Mouse (Mus musculus): ENCODE results near the gene Gm42906. TPM values are rescaled to one million over a fixed set of nuclear protein-coding genes. Genes with fewer than 3 reads are reported as not detected.

The Gm42906 gene
- polyA plus RNA-seq, 1 experiment: not detected

DNA sequence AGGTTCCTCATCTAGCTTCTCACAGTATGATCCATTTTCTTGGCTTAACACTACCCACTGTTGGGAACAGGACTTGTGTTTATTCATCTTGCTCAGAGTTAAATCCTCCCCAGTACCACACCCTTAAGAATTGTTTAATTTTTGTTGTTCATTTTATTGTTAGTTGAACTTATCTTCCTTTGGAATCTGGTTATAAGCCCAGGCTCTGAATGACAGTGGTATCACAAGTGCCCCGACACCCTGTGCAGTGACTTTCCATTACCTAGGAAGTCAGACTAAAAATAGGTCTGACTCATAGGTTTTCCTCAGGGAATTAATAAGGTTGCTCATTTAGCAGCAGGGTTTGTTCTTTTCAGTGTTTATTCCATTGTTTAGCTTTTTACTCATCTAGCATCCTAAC is 362.7 kb downstream of the Gm42906 start:
- H3K27ac ChIP-seq (ENCODE audit: insufficient read depth, low read length): peak overlapping the region; percentile 78; the same call in 1 of the 2 replicates
- peaks cover 2% of the 10 kb centered on the region for H3K4me1 ChIP-seq (ENCODE audit: control insufficient read depth, insufficient read depth, low read length)
- TF ChIP-seq CTCF (IDR thresholded peaks at IDR 0.05; ENCODE audit: extremely low read depth, insufficient read depth, low read length) (no peak), POLR2A (IDR thresholded peaks at IDR 0.05; ENCODE audit: extremely low read depth, insufficient read depth, low read length) (no peak)
- no peak overlapping the region for H3K4me3 ChIP-seq (ENCODE audit: insufficient read depth, low read length)

DNA sequence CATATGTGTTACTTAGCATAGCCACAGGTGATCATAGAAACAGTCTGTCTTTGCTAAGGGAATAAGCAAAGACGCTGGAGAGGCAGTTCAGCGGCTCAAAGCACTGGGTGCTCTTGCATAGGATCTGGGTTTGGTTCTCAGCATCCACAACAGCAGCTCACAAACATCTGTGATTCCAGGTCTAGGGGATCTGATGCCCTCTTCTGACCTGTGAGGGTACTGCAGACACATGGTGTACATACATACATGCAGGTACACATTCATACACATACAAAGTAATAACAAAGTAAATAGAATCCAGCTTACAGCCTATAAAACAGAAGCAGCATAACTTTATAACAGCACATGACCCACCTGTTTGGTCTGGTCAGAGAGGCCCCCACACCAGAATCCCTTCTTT is 366.0 kb downstream of the Gm42906 start:
- H3K4me1 ChIP-seq (ENCODE audit: control insufficient read depth, insufficient read depth, low read length): peaks cover 5% of the 10 kb centered on the region
- H3K4me3 ChIP-seq (ENCODE audit: insufficient read depth, low read length): no peak overlapping the region
- TF ChIP-seq POLR2A (IDR thresholded peaks at IDR 0.05; ENCODE audit: extremely low read depth, insufficient read depth, low read length) (no peak), CTCF (IDR thresholded peaks at IDR 0.05; ENCODE audit: extremely low read depth, insufficient read depth, low read length) (peak; percentile 12; the same call in 1 of the 2 replicates)
- H3K27ac ChIP-seq (ENCODE audit: insufficient read depth, low read length): no peak overlapping the region

DNA sequence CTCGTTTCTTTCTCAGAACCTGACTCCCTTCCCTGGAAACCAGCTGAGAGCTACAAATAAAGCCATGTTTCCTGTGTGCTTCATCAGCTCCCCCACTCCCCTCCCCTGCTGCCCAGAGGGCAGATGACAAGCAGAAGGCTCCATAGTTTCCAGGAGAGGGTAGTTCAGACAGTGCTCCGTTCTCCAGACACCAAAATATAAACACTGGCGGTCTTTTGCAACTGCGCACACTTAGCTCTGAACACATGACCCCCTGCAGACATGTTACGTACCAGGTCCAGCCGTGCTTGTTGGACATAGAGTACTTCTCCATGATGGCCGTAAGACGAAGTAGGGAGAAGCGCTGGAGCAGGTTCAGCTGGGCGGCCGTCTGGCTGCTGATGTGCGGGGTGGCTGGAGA is 367.5 kb downstream of the Gm42906 start:
- Histone ChIP-seq H3K27ac (ENCODE audit: insufficient read depth, low read length) (peak overlapping the region; percentile 0), H3K4me3 (ENCODE audit: insufficient read depth, low read length) (no peak overlapping the region), H3K4me1 (ENCODE audit: control insufficient read depth, insufficient read depth, low read length) (peaks cover 4% of the 10 kb centered on the region; the same call in 1 of the 2 replicates)
- TF ChIP-seq CTCF (IDR thresholded peaks at IDR 0.05; ENCODE audit: extremely low read depth, insufficient read depth, low read length) (no peak), POLR2A (IDR thresholded peaks at IDR 0.05; ENCODE audit: extremely low read depth, insufficient read depth, low read length) (no peak)

DNA sequence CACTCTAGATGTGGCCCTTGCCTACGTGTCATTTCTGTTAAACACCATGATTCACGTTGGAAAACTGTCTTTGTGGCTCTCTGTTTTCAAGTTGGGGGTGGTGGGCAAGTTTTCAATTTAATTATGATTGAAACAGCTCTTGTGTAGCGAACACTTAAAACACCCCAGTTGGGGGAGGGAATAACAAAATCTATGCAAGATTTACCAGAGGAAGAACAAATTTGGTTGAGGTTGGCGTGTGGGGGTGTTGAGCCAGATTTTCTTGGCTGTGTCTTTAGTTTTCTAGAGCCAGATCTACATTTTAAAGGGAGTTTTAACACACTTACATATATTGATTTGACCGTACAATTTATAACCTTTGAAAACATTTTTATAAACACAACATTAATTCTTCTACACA is 368.2 kb downstream of the Gm42906 start:
- no peak for TF ChIP-seq POLR2A (IDR thresholded peaks at IDR 0.05; ENCODE audit: extremely low read depth, insufficient read depth, low read length)
- no peak for TF ChIP-seq CTCF (IDR thresholded peaks at IDR 0.05; ENCODE audit: extremely low read depth, insufficient read depth, low read length)
- Histone ChIP-seq H3K4me1 (ENCODE audit: control insufficient read depth, insufficient read depth, low read length) (peaks cover 4% of the 10 kb centered on the region; the same call in 1 of the 2 replicates), H3K27ac (ENCODE audit: insufficient read depth, low read length) (peak overlapping the region; percentile 38; the same call in 1 of the 2 replicates), H3K4me3 (ENCODE audit: insufficient read depth, low read length) (no peak overlapping the region)

DNA sequence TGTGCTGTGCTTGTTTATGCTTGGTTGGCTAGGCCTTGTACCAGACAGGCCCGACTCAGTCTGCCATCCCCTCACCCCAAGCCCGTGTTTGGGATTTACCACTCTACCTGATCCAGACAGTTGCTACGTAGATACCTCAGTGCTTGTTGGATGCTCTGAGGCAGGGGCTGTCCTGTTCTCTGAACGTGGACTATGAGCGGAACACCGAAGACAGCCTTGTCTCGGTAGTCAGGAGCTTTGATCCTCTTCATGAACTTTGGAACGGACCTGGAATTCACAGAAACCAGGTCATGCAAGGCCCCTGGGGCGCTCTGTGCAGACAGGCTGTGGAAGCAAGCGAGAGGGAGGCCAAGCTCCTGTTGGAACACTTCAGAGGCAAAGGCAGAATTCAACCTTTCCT is 368.6 kb downstream of the Gm42906 start:
- TF ChIP-seq CTCF (IDR thresholded peaks at IDR 0.05; ENCODE audit: extremely low read depth, insufficient read depth, low read length) (no peak), POLR2A (IDR thresholded peaks at IDR 0.05; ENCODE audit: extremely low read depth, insufficient read depth, low read length) (no peak)
- Histone ChIP-seq H3K4me3 (ENCODE audit: insufficient read depth, low read length) (no peak overlapping the region), H3K4me1 (ENCODE audit: control insufficient read depth, insufficient read depth, low read length) (peaks cover 4% of the 10 kb centered on the region; the same call in 1 of the 2 replicates), H3K27ac (ENCODE audit: insufficient read depth, low read length) (peak overlapping the region; percentile 38; the same call in 1 of the 2 replicates)

DNA sequence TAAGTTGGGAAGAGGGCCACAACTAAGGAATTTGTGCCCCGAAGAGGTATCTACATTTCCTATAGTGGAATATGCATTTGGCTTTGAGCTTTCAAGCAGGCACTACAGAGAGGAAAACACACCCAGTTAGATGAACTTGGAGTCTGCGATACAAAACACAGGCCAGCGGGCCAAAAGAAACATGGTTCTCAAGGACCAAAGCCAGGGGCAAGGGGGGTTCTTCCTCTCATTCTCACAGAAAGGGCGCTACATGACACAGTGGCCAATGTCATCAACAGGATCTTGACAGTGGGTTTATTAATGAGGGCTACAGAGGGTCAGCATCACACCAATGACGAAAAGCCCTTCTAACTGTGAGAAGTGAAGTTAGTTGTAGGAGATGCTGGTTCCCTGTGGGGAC is 370.2 kb downstream of the Gm42906 start:
- no peak overlapping the region for H3K4me3 ChIP-seq (ENCODE audit: insufficient read depth, low read length)
- TF ChIP-seq CTCF (IDR thresholded peaks at IDR 0.05; ENCODE audit: extremely low read depth, insufficient read depth, low read length): no peak
- TF ChIP-seq POLR2A (IDR thresholded peaks at IDR 0.05; ENCODE audit: extremely low read depth, insufficient read depth, low read length): no peak
- no peak overlapping the region for H3K27ac ChIP-seq (ENCODE audit: insufficient read depth, low read length)
- peaks cover 5% of the 10 kb centered on the region for H3K4me1 ChIP-seq (ENCODE audit: control insufficient read depth, insufficient read depth, low read length)

DNA sequence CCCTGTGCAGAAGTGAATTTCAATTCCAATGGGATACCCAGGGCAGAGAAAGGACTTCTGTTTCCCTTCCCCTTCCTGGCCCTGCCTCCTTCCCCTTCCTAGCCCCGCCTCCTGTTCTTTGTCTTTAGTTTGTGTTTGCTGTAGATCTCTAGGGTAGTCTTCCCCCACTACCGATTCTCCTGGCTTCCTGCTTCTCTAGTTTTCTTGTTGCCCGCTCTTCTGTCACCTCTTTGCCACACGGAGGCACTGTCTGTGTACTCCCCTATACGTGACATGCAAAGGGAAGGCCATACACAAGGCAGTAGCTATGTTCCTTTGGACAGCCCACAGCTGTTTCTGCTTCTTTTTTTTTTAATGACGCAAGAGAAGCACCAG is 371.1 kb downstream of the Gm42906 start:
- peak overlapping the region; percentile 60; the same call in 1 of the 2 replicates for H3K27ac ChIP-seq (ENCODE audit: insufficient read depth, low read length)

DNA sequence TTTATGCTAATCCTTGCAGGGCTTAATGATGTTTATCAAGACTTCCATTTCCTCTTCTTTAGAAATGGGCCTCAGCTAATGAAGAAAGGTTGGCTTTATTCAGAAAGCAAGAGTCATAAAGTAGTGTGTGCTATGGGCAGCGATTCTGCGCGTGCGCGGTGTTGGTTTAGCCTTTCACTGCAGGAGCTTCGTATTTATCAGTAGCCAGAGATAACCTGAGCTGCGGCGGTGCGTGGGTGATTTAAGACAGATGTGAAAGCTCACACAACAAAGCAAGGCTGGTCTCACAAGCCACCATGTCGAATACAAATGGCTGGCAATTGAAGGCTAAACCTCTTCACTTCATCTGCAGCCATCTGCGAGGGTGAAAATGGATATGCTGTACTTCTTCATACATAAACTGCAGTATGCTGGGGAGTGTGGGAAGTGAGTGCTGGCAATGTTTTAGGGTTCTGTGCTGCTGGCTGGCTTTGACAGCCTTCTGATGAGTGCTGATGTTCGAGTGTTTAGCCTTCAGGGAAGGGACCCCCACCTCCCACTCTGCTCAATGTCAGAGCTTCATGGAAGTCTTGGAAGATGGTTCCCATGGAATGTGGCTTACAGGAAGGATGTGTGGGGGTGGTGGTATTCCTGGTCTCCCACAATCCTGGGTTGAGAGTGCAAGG is 371.6 kb downstream of the Gm42906 start:
- TF ChIP-seq POLR2A (IDR thresholded peaks at IDR 0.05; ENCODE audit: extremely low read depth, insufficient read depth, low read length) (no peak), CTCF (IDR thresholded peaks at IDR 0.05; ENCODE audit: extremely low read depth, insufficient read depth, low read length) (no peak)
- H3K4me1 ChIP-seq (ENCODE audit: control insufficient read depth, insufficient read depth, low read length): peaks cover 5% of the 10 kb centered on the region
- no peak overlapping the region for H3K27ac ChIP-seq (ENCODE audit: insufficient read depth, low read length)
- no peak overlapping the region for H3K4me3 ChIP-seq (ENCODE audit: insufficient read depth, low read length)

More for the DNA sequence above, 371.1 kb downstream of the Gm42906 start:
- Histone ChIP-seq H3K4me1 (ENCODE audit: control insufficient read depth, insufficient read depth, low read length) (peaks cover 5% of the 10 kb centered on the region), H3K4me3 (ENCODE audit: insufficient read depth, low read length) (no peak overlapping the region)
- TF ChIP-seq CTCF (IDR thresholded peaks at IDR 0.05; ENCODE audit: extremely low read depth, insufficient read depth, low read length) (no peak), POLR2A (IDR thresholded peaks at IDR 0.05; ENCODE audit: extremely low read depth, insufficient read depth, low read length) (no peak)

DNA sequence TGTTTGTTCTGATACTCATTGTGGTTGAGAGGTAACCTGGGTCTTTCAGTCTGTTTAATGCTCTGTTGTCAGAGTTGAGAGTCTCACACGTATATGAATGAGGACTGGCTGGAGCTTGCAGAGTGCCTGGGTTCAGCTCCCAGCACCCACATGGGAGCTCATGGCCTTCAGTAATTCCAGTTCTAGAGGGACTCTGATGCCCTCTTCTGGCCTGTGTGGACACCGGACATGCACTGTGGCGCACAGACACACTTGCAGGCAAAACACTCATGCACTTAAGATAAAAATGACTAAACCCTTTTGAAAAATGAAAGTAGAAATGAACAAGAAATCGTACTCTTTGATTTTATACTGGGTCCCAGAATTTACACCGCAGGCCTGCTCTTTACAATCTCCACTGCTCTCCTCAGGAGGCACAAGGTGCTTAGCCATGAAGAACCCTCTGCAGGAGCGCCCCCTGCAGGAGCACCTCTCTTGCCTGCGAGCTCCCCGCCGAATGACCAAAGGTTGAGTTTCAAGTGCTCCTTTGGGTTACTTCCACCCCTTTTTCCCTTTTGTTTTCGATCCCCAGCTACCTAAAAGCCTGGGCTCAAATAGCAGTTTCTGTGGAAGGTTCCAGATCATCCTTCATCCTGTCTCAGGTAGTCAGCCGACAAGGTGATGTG is 372.4 kb downstream of the Gm42906 start:
- TF ChIP-seq CTCF (IDR thresholded peaks at IDR 0.05; ENCODE audit: extremely low read depth, insufficient read depth, low read length) (no peak), POLR2A (IDR thresholded peaks at IDR 0.05; ENCODE audit: extremely low read depth, insufficient read depth, low read length) (no peak)
- peaks cover 5% of the 10 kb centered on the region for H3K4me1 ChIP-seq (ENCODE audit: control insufficient read depth, insufficient read depth, low read length)
- H3K27ac ChIP-seq (ENCODE audit: insufficient read depth, low read length): 0 out of 2 replicates have a peak overlapping the region, but pooled peaks have one; percentile 15
- H3K4me3 ChIP-seq (ENCODE audit: insufficient read depth, low read length): no peak overlapping the region

DNA sequence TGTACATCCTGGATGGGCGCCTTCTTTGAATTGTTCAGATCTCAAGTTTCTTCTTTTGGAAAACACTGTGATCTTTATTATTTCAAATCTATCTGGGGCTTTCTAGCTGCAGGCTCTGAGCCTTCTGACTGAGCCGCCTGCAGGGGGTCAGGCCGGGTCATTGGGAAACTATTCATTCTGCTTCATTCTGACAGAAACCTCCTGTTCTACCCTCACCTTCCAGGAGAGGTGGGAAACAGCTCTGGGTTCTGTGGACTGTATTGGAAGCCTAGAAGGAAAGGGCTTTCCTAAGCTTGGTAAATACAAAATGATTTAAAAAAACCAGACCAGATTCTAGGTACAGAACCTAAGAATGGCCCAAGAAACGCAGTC is 373.2 kb downstream of the Gm42906 start:
- H3K4me1 ChIP-seq (ENCODE audit: control insufficient read depth, insufficient read depth, low read length): peaks cover 5% of the 10 kb centered on the region
- TF ChIP-seq CTCF (IDR thresholded peaks at IDR 0.05; ENCODE audit: extremely low read depth, insufficient read depth, low read length) (no peak), POLR2A (IDR thresholded peaks at IDR 0.05; ENCODE audit: extremely low read depth, insufficient read depth, low read length) (no peak)
- no peak overlapping the region for H3K27ac ChIP-seq (ENCODE audit: insufficient read depth, low read length)
- H3K4me3 ChIP-seq (ENCODE audit: insufficient read depth, low read length): no peak overlapping the region
